ENCODE assay signal across 9 mouse cellular contexts in the genomic region with DNA sequence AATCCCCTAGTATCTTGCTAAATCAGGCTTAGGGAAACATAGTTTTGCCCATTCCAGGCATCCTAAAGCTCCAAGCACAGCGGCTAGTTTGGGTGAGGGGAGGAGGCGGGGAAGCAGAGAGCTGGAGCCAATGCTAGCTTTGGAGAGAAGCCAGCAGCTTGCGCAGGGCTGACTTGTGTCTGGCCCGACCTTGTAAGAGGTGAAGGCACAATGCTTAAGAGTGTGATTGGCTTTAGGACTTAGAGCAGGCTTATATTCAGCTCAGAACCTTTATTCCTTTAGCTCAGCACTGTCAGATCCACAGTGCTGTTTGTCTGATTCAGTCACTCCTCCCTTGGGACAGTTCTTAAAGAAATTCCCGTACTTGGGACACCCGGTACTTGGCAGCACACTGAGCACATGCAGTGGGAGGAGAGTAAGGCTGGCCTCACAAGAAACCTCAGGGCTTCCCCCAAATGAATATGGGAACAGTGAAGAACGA. TPM values are rescaled to one million over a fixed set of nuclear protein-coding genes. Genes with fewer than 3 reads are reported as not detected.
DNase-seq lines count a peak whose midpoint lies in the region; ATAC-seq and TF ChIP-seq lines count a peak whose summit lies in the region.
"Had no signal": no experiment of that assay in that cellular context is flagged by ENCODE, and none has a peak within 500 bp of the region (broad histone marks: within the 10 kb centered on the region; RNA-seq: fewer than 3 reads in every experiment).

No protein-coding gene starts in this region.

- no peak for TF ChIP-seq POLR2A in kidney, adult 2 months (IDR thresholded peaks at IDR 0.05; ENCODE audit: low read depth, low read length)

- peak overlapping the region; percentile 68 for H3K27ac ChIP-seq in kidney, adult 2 months (ENCODE audit: insufficient read depth, low read depth, low read length)
- H3K27ac ChIP-seq in lung, embryonic 16.5 days (ENCODE audit: low read length): peak overlapping the region; percentile 91
- peak overlapping the region; percentile 90 for H3K27ac ChIP-seq in stomach, embryonic 14.5 days (ENCODE audit: low read length)
- H3K27ac ChIP-seq: macrophage had no signal

- peak overlapping the region; percentile 50 for H3K9ac ChIP-seq in lung, embryonic 16.5 days (ENCODE audit: low read length)
- no peak overlapping the region for H3K9ac ChIP-seq in stomach, embryonic 14.5 days (replicated peaks; ENCODE audit: low read depth, low read length)

- peak overlapping the region; percentile 71 for H3K4me2 ChIP-seq in lung, embryonic 16.5 days (ENCODE audit: low read depth, low read length)
- peak overlapping the region; percentile 59 for H3K4me2 ChIP-seq in stomach, embryonic 14.5 days (replicated peaks; ENCODE audit: low read depth, low read length)

- intact Hi-C loops in gastrocnemius, postnatal 14 days (cut with DNase I; ENCODE audit: low total_unique reads): no loop called here

- TF ChIP-seq CTCF in kidney, adult 2 months (conservative IDR thresholded peaks at IDR 0.05; ENCODE audit: insufficient read depth, insufficient read length, low read depth, low read length): no peak

- peak overlapping the region; percentile 21 for H3K4me3 ChIP-seq in kidney, adult 2 months (ENCODE audit: insufficient read depth, low read depth, low read length)
- H3K4me3 ChIP-seq in lung, embryonic 16.5 days (ENCODE audit: low read length): peak overlapping the region; percentile 44
- H3K4me3 ChIP-seq in stomach, embryonic 14.5 days (ENCODE audit: low read depth, low read length): peak overlapping the region; percentile 11; the same call in 1 of the 2 replicates

- peak; percentile 24 for ATAC-seq in frontal cortex, adult (ENCODE audit: low TSS enrichment)
- ATAC-seq in lung, embryonic 16.5 days (ENCODE audit: low read depth): peak; percentile 80
- ATAC-seq in stomach, embryonic 14.5 days (ENCODE audit: insufficient number of reproducible peaks, insufficient read depth, low FRiP score, low read depth): peak; percentile 64

- no peaks in the 10 kb centered on the region for H3K9me3 ChIP-seq in lung, embryonic 16.5 days (ENCODE audit: control insufficient read depth, low read length)
- H3K9me3 ChIP-seq in stomach, embryonic 14.5 days (ENCODE audit: control insufficient read depth, low read depth, low read length): no peaks in the 10 kb centered on the region

- WGBS in kidney, adult 2 months: 1% methylated on average over 7 of the region's 7 CpGs
- 4% methylated on average over 7 of the region's 7 CpGs for WGBS in lung, embryonic 16.5 days
- 3% methylated on average over 7 of the region's 7 CpGs for WGBS in stomach, embryonic 14.5 days

- H3K36me3 ChIP-seq in kidney, adult 2 months (ENCODE audit: control insufficient read depth, insufficient read depth, low read length): no peaks in the 10 kb centered on the region
- H3K36me3 ChIP-seq in lung, embryonic 16.5 days (ENCODE audit: control insufficient read depth, insufficient read depth, low read length): no peaks in the 10 kb centered on the region
- no peaks in the 10 kb centered on the region for H3K36me3 ChIP-seq in stomach, embryonic 14.5 days (ENCODE audit: control insufficient read depth, insufficient read depth, low read length)

- H3K27me3 ChIP-seq in kidney, adult 2 months (replicated peaks; ENCODE audit: control insufficient read depth, insufficient read depth, low read length): no peaks in the 10 kb centered on the region
- H3K27me3 ChIP-seq in lung, embryonic 16.5 days (ENCODE audit: control insufficient read depth, insufficient read depth, low read depth, low read length): no peaks in the 10 kb centered on the region
- H3K27me3 ChIP-seq in stomach, embryonic 14.5 days (ENCODE audit: control insufficient read depth, insufficient read depth, low read length): no peaks in the 10 kb centered on the region

- DNase-seq in frontal cortex, postnatal 36 days (ENCODE audit: low spot score in 2 of 2): no peak
- peak; percentile 83 for DNase-seq in cerebellum, adult 9-11 months
- DNase-seq in gastrocnemius, postnatal 14 days: peak; percentile 47
- peak; percentile 89 for DNase-seq in kidney, adult 2 months
- no peak for DNase-seq in layer of hippocampus, adult 18-20 months (ENCODE audit: low spot score in 2 of 2)

- H3K4me1 ChIP-seq in kidney, adult 2 months (ENCODE audit: control insufficient read depth, insufficient read depth, low read length): peaks cover 10% of the 10 kb centered on the region
- H3K4me1 ChIP-seq in lung, embryonic 16.5 days (replicated peaks; ENCODE audit: control insufficient read depth, insufficient read depth, low read length): peaks cover 21% of the 10 kb centered on the region
- H3K4me1 ChIP-seq in stomach, embryonic 14.5 days (ENCODE audit: control insufficient read depth, insufficient read depth, low read length): peaks cover 14% of the 10 kb centered on the region; the same call in 1 of the 2 replicates

RNA-seq across cellular contexts. Expression of a gene that starts 36.3 kb away (rescaled TPM):
- 10 to 100 TPM; 19.2 to 21.2 TPM for total RNA-seq in gastrocnemius, postnatal 14 days (2021)
- polyA plus RNA-seq in kidney, adult 2 months (2012; rRNA removed): 35.5 and 37.1 TPM in 2 replicates
- 55.9 and 59.0 TPM in 2 replicates for polyA plus RNA-seq in lung, embryonic 16.5 days (2015; fragmentation: Nextera tagmentation; extraction: Ambion mirVana)
- 70.0 and 70.5 TPM in 2 replicates for polyA plus RNA-seq in stomach, embryonic 14.5 days (2014; fragmentation: Nextera tagmentation; extraction: Ambion mirVana)
- total RNA-seq in layer of hippocampus, adult 18-20 months (2021): 10 to 100 TPM; 34.6 to 37.8 TPM
- polyA plus RNA-seq: macrophage had no signal

Comparison
In these comparisons a context has a peak if more than half of its experiments do, and no peak if none do; other contexts are left out.
1. ATAC-seq: peak in every context shown above with its lines; median percentile 80 in lung, embryonic 16.5 days; 64 in stomach, embryonic 14.5 days; 24 in frontal cortex, adult.
2. DNase-seq: peak in cerebellum, adult 9-11 months (single experiment), gastrocnemius, postnatal 14 days (single experiment) and kidney, adult 2 months (single experiment); none in frontal cortex, postnatal 36 days (0 of 2) and layer of hippocampus, adult 18-20 months (0 of 2).
3. Peak in every context shown above with its lines, with median percentiles within 50 percentile points of each other: H3K27ac ChIP-seq and H3K4me3 ChIP-seq.